Mouse (Mus musculus) intestine, embryonic 16.5 days (tissue): Measurements from ENCODE around the gene Rasgrp3. TPM values are rescaled to one million over a fixed set of nuclear protein-coding genes. Genes with fewer than 3 reads are reported as not detected.

ENCODE experiments used
- polyA plus RNA-seq: library from polyadenylated mRNA; unstranded; fragments of >200 nt; fragmentation: Nextera tagmentation; extraction: Ambion mirVana; gene quantifications from 2 replicates; pipeline ENCODE4 v1.2.1, GENCODE M21; 2015

Gene Rasgrp3
- polyA plus RNA-seq, 1 experiment from 2014 or later = 10.7 TPM

Other genes with a start within 250 kb of the Rasgrp3 start
- 17.6 and 18.8 TPM in 2 replicates for gene Fam98a, start 116.0 kb downstream of the Rasgrp3 start, polyA plus RNA-seq